Mouse (Mus musculus): ENCODE data around the gene Kdm2b.

DNA sequence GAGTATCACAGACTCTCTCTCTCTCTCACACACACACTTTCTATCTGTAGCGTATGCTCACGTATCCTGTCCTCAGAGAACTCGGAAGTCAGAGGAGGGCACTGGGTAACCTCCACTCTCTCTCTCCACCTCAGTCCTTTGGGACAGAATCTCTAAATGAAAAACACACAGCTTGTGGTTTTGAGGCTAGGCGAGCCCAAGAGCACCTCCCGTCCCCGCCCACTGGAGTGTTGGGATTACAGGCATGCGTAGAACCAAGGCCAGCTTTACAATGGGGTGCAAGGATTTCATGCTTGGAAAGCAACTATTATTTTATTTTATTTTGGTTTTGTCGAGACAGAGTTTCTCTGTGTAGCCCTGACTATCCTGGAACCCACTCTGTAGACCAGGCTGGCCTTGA lies 67.7 kb downstream of the Kdm2b start:
- TF ChIP-seq POLR2A (IDR thresholded peaks at IDR 0.05; ENCODE audit: control insufficient read depth in 1 of 2, insufficient read depth in 1 of 2, low read depth in 1 of 2, low read length in 2 of 2, poor library complexity in 1 of 2), result no peak
- TF ChIP-seq NELFE (IDR thresholded peaks at IDR 0.05; ENCODE audit: low read depth, low read length), result no peak
- TF ChIP-seq CTCF (IDR thresholded peaks at IDR 0.05 in 2 of 3, conservative IDR thresholded peaks at IDR 0.05 in 1 of 3; ENCODE audit: control insufficient read depth in 1 of 3, insufficient read depth in 1 of 3, low read depth in 2 of 3, low read length in 3 of 3, poor library complexity in 1 of 3, severe bottlenecking in 1 of 3), result no peak
- no peak for TF ChIP-seq BHLHE40 (IDR thresholded peaks at IDR 0.05; ENCODE audit: borderline replicate concordance, low read depth, low read length)
- TF ChIP-seq GATA1 (IDR thresholded peaks at IDR 0.05; ENCODE audit: low read depth, low read length), result no peak

Measured in MEL (cell line).